In genomic region chr12:91549471-91549870, GRCm38 (mm10) we compare ENCODE assay signal across 21 mouse cellular contexts. TPM values are rescaled to one million over a fixed set of nuclear protein-coding genes. Genes with fewer than 3 reads are reported as not detected.
DNase-seq lines count a peak whose midpoint lies in the region; ATAC-seq and TF ChIP-seq lines count a peak whose summit lies in the region.
"Had no signal": no experiment of that assay in that cellular context is flagged by ENCODE, and none has a peak within 500 bp of the region (broad histone marks: within the 10 kb centered on the region; RNA-seq: fewer than 3 reads in every experiment).

No protein-coding gene starts in this region.

- no peaks in the 10 kb centered on the region for H3K27me3 ChIP-seq in forebrain, embryonic 15.5 days
- no peaks in the 10 kb centered on the region for H3K27me3 ChIP-seq in forebrain, embryonic 12.5 days
- no peaks in the 10 kb centered on the region for H3K27me3 ChIP-seq in midbrain, embryonic 14.5 days (ENCODE audit: control insufficient read depth, insufficient read depth, low read length)
- H3K27me3 ChIP-seq in midbrain, postnatal 0 days (ENCODE audit: insufficient read depth, low read length), result no peaks in the 10 kb centered on the region
- H3K27me3 ChIP-seq in intestine, embryonic 15.5 days (replicated peaks), result no peaks in the 10 kb centered on the region
- H3K27me3 ChIP-seq: limb, embryonic 15.5 days; neural tube, embryonic 13.5 days; Patski had no signal

- H3K4me2 ChIP-seq in forebrain, embryonic 15.5 days (replicated peaks), result no peak overlapping the region
- H3K4me2 ChIP-seq in forebrain, embryonic 12.5 days, result no peak overlapping the region
- no peak overlapping the region for H3K4me2 ChIP-seq in midbrain, embryonic 14.5 days (ENCODE audit: low read length)
- H3K4me2 ChIP-seq in midbrain, postnatal 0 days (ENCODE audit: low read depth, low read length, poor library complexity, severe bottlenecking), result no peak overlapping the region
- no peak overlapping the region for H3K4me2 ChIP-seq in intestine, embryonic 15.5 days (replicated peaks)
- H3K4me2 ChIP-seq: hindbrain, embryonic 14.5 days; limb, embryonic 15.5 days; neural tube, embryonic 13.5 days had no signal

- TF ChIP-seq CTCF in midbrain, postnatal 0 days (IDR thresholded peaks at IDR 0.05), result no peak

- H3K4me3 ChIP-seq in forebrain, embryonic 15.5 days, result no peak overlapping the region
- no peak overlapping the region for H3K4me3 ChIP-seq in forebrain, embryonic 12.5 days (replicated peaks)
- H3K4me3 ChIP-seq in midbrain, embryonic 14.5 days (replicated peaks; ENCODE audit: low read depth, low read length), result no peak overlapping the region
- no peak overlapping the region for H3K4me3 ChIP-seq in midbrain, postnatal 0 days (ENCODE audit: low read depth, low read length)
- H3K4me3 ChIP-seq in intestine, embryonic 15.5 days (replicated peaks), result no peak overlapping the region
- H3K4me3 ChIP-seq: heart, embryonic 10.5 days; limb, embryonic 15.5 days; neural tube, embryonic 13.5 days had no signal

- 0 out of 2 replicates have a peak, but pooled peaks cover 2% of the 10 kb centered on the region for H3K36me3 ChIP-seq in forebrain, embryonic 15.5 days
- H3K36me3 ChIP-seq in forebrain, embryonic 12.5 days (replicated peaks), result peaks cover 2% of the 10 kb centered on the region; the same call in 1 of the 2 replicates
- H3K36me3 ChIP-seq in midbrain, embryonic 14.5 days (ENCODE audit: control insufficient read depth, insufficient read depth, low read length), result peaks cover 5% of the 10 kb centered on the region; the same call in 1 of the 2 replicates
- no peaks in the 10 kb centered on the region for H3K36me3 ChIP-seq in midbrain, postnatal 0 days (ENCODE audit: insufficient read depth, low read length)
- H3K36me3 ChIP-seq in intestine, embryonic 15.5 days, result no peaks in the 10 kb centered on the region
- H3K36me3 ChIP-seq: neural tube, embryonic 13.5 days had no signal

- ATAC-seq in forebrain, embryonic 15.5 days (replicated peaks), result no peak
- ATAC-seq in forebrain, embryonic 12.5 days (ENCODE audit: low FRiP score), result no peak
- no peak for ATAC-seq in midbrain, embryonic 14.5 days (ENCODE audit: low FRiP score, low TSS enrichment)
- ATAC-seq in midbrain, postnatal 0 days (ENCODE audit: low FRiP score), result no peak
- no peak for ATAC-seq in intestine, embryonic 15.5 days
- ATAC-seq: activated CD4-positive, CD25-positive, alpha-beta regulatory T cell, adult 4 months; intestine, postnatal 0 days; Patski had no signal

- H3K4me1 ChIP-seq in forebrain, embryonic 15.5 days, result peaks cover 15% of the 10 kb centered on the region
- peaks cover 19% of the 10 kb centered on the region for H3K4me1 ChIP-seq in forebrain, embryonic 12.5 days
- H3K4me1 ChIP-seq in midbrain, embryonic 14.5 days (ENCODE audit: control insufficient read depth, insufficient read depth, low read length), result no peaks in the 10 kb centered on the region; the same call in 1 of the 2 replicates
- H3K4me1 ChIP-seq in midbrain, postnatal 0 days (ENCODE audit: insufficient read depth, low read length), result no peaks in the 10 kb centered on the region
- H3K4me1 ChIP-seq in intestine, embryonic 15.5 days (replicated peaks), result 0 out of 2 replicates have a peak, but pooled peaks cover 5% of the 10 kb centered on the region

- H3K27ac ChIP-seq in forebrain, embryonic 15.5 days (replicated peaks), result peak overlapping the region; percentile 56; the same call in 1 of the 2 replicates
- no peak overlapping the region for H3K27ac ChIP-seq in forebrain, embryonic 12.5 days
- no peak overlapping the region for H3K27ac ChIP-seq in midbrain, embryonic 14.5 days (replicated peaks; ENCODE audit: low read depth, low read length)
- H3K27ac ChIP-seq in midbrain, postnatal 0 days (ENCODE audit: low read depth, low read length), result no peak overlapping the region
- H3K27ac ChIP-seq in intestine, embryonic 15.5 days, result no peak overlapping the region
- H3K27ac ChIP-seq: heart, embryonic 10.5 days; hindbrain, embryonic 14.5 days; limb, embryonic 15.5 days; neural tube, embryonic 13.5 days had no signal

- no peak overlapping the region for H3K9ac ChIP-seq in forebrain, embryonic 15.5 days (replicated peaks)
- no peak overlapping the region for H3K9ac ChIP-seq in forebrain, embryonic 12.5 days
- no peak overlapping the region for H3K9ac ChIP-seq in midbrain, embryonic 14.5 days (replicated peaks; ENCODE audit: low read length)
- H3K9ac ChIP-seq in midbrain, postnatal 0 days (replicated peaks; ENCODE audit: low read length, poor library complexity, severe bottlenecking), result no peak overlapping the region
- H3K9ac ChIP-seq in intestine, embryonic 15.5 days, result no peak overlapping the region
- H3K9ac ChIP-seq: hindbrain, embryonic 14.5 days; limb, embryonic 15.5 days; neural tube, embryonic 13.5 days had no signal

- no peaks in the 10 kb centered on the region for H3K9me3 ChIP-seq in forebrain, embryonic 15.5 days
- H3K9me3 ChIP-seq in forebrain, embryonic 12.5 days, result no peaks in the 10 kb centered on the region
- no peaks in the 10 kb centered on the region for H3K9me3 ChIP-seq in midbrain, embryonic 14.5 days (ENCODE audit: control insufficient read depth, low read length)
- H3K9me3 ChIP-seq in midbrain, postnatal 0 days (ENCODE audit: low read length), result no peaks in the 10 kb centered on the region
- H3K9me3 ChIP-seq in intestine, embryonic 15.5 days, result no peaks in the 10 kb centered on the region
- H3K9me3 ChIP-seq: heart, embryonic 10.5 days; limb, embryonic 15.5 days; neural tube, embryonic 13.5 days had no signal

- WGBS in forebrain, embryonic 15.5 days, result 48% methylated on average over 9 of the region's 9 CpGs
- WGBS in forebrain, embryonic 12.5 days, result 63% methylated on average over 9 of the region's 9 CpGs
- 58% methylated on average over 9 of the region's 9 CpGs for WGBS in midbrain, embryonic 14.5 days
- WGBS in midbrain, postnatal 0 days, result 63% methylated on average over 9 of the region's 9 CpGs
- WGBS in intestine, embryonic 15.5 days, result 55% methylated on average over 9 of the region's 9 CpGs

- peak; percentile 5 for DNase-seq in kidney, postnatal 14 days
- DNase-seq in kidney, adult 18-20 months, result no peak
- DNase-seq in midbrain, embryonic 14.5 days, result peak; percentile 11
- DNase-seq in midbrain, postnatal 0 days (ENCODE audit: low spot score), result no peak
- DNase-seq in adrenal gland, postnatal 36 days, result no peak
- DNase-seq: adrenal gland, postnatal 25 days; B cell, adult 2 months; cerebellum, postnatal 10 days; embryo, embryonic 11 days; gastrocnemius, postnatal 36 days; right cerebral cortex, postnatal 25 days had no signal

RNA-seq across cellular contexts. Expression of gene Gtf2a1, which starts 40.8 kb away (rescaled TPM):
- 68.6 and 71.1 TPM in 2 replicates for polyA plus RNA-seq in forebrain, embryonic 15.5 days (2015; fragmentation: Nextera tagmentation; extraction: Ambion mirVana)
- 63.6 and 69.4 TPM in 2 replicates for polyA plus RNA-seq in forebrain, embryonic 12.5 days (2016; fragmentation: Nextera tagmentation; extraction: Ambion mirVana)
- 64.6 and 68.9 TPM in 2 replicates for polyA plus RNA-seq in midbrain, embryonic 14.5 days (2014; fragmentation: Nextera tagmentation; extraction: Ambion mirVana)
- 28.4 and 37.7 TPM in 2 replicates for total RNA-seq in midbrain, postnatal 0 days (2014; rRNA removed)
- 32.6 and 34.0 TPM in 2 replicates for polyA plus RNA-seq in midbrain, postnatal 0 days (2015; fragmentation: Nextera tagmentation; extraction: Ambion mirVana)
- 34.6 and 37.5 TPM in 2 replicates for polyA plus RNA-seq in intestine, embryonic 15.5 days (2015; fragmentation: Nextera tagmentation; extraction: Ambion mirVana)
- total RNA-seq in adrenal gland, postnatal 36 days (2021), result 10 to 100 TPM; 34.9 to 51.0 TPM

Comparison
In these comparisons a context has a peak if more than half of its experiments do, and no peak if none do; other contexts are left out.
1. DNase-seq: peak in kidney, postnatal 14 days (single experiment) and midbrain, embryonic 14.5 days (single experiment); none in kidney, adult 18-20 months (single experiment), midbrain, postnatal 0 days (single experiment) and adrenal gland, postnatal 36 days (0 of 2).